Mouse (Mus musculus) urinary bladder, postnatal 36 days (tissue): ENCODE results near the gene Pfdn5.
"Not testable (repeated sequence)": the region's sequence is repeated elsewhere in the genome, so short reads cannot be mapped to it uniquely, and the experiment has no call there.

Source experiments
- DNase-seq, 2 experiments: peaks; one replicate each; pipeline ENCODE4 v3.0.0; 2022; ENCODE audit warnings: low spot score in 2 of 2, mixed read lengths in 1 of 2

The Pfdn5 gene

DNA sequence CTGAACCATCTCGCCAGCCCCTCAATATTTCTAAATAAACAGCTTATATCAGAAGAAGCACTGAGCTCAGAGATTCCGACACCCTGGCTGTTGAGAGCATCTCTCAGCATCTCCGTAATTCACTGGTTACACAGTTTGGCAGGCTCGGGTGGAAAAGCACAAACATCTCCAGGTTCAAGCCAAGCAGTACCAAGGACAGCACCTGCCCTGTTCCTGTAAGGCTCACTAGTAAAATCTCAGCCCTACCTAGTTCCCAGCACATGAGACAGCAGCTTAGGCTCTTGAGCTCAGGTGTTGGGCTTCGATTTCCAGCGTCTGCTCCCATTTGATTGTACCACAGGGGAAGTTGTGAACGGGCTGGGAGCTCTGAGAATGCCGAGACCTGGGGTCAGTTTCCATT, 9.3 kb downstream of the Pfdn5 start:
- DNase-seq = no peak

- DNase-seq = not testable (repeated sequence)
Measured at GRCm38 (mm10) chr15:102335925-102336324, 10.0 kb downstream of the Pfdn5 start.

GRCm38 (mm10) chr15:102336946-102337345, 11.0 kb downstream of the Pfdn5 start:
- DNase-seq = no peak

DNA sequence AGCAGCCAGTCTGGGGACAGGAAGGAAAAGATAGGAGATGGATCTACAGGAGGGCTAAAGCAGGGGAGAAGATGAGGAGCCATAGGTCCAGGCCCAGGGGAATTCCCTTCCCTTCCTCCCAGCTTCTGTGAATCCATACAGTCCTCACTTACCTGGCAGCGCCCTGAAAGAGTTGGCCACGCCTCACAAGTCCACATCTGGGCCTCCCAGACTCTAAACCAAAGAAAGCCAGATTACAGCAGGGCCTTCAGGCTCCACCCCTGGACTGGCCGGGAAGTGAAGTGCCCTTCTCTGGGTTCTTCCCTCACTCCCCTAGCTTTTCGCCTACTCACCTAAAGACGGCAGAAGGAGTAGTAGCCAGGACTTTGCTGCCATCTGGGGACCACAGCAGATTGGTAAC, 13.7 kb downstream of the Pfdn5 start:
- no peak for DNase-seq

DNA sequence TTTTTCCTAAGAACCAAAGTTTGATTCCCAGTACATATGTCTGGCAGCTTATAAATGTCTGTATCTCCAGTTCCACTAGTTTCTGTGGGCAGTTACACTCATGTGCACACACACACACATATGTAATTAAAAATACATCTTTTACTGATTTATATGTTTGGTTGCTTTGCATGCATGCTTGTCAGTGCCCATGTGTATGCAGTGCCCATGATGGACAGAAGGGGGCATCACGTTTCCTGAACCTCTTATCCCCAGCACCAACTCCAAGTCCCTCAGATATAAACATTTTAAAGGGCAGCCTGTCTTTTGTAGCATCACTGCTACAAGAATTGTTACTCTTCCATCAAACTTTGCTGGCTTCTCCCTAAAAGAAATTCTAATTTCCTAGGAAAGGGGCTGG, 15.7 kb downstream of the Pfdn5 start:
- DNase-seq = peak in 1 of 2 experiments; percentile 35

DNA sequence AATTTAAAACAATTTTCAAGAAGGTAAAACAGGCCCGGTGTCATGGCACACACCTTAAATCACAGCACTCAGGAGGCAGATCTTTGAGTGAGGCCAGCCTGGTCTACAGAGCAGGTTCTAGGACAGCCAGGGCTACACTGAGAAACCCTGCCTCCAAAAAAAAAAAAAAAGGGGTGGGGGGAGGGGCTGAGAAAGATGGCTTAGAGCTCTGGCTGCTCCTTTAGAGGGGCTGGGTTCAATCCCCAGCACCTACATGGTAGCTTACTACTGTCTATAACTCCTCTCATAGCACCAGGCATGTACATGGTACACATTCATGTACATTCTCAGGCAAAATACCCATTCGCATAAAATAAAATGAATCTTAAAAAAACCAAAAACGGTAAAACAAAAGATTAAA, 18.6 kb downstream of the Pfdn5 start:
- DNase-seq = no peak

- no peak for DNase-seq
Measured at GRCm38 (mm10) chr15:102346444-102346843, 20.5 kb downstream of the Pfdn5 start.

- DNase-seq = peak; percentile 91 to 95
Measured at GRCm38 (mm10) chr15:102350138-102350941, 24.4 kb downstream of the Pfdn5 start, which contains the start of gene Aaas. Aaas (minus strand) TSS chr15:102350771.

DNA sequence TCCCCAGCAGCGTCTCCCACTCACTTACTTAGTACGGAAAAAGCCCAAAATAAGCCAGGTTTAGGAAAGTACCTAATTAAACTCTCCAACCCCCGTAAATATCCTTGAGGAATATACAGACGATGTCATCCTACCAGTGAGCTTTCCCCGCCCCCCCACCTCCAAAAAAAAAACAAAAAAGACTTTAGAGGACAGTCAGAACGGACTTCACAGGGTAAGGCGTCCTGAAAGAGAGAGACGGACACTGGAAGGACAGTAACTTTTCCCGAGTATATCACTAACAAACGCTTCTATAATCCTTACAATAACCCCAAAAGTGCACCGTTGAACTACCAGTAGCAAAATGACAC, 25.0 kb downstream of the Pfdn5 start:
- DNase-seq = no peak

DNA sequence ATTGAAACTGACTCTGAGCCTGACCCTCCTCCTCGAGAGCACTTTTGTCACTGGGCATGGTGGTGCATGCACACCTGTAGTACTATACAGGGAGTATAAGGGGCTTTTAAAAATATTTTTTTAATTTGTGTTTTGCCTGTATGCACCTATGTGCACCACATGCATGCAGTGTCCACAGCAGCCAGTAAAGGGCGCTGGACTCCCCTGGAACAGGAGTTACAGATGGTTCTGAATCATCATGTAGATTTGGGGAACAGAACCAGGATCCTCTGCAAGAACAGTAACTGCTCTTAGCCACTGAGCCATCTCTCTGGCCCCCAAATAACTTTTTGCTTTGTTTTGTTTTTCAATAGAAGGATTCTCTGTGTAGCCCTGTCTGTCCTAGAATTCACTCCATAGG, 26.3 kb downstream of the Pfdn5 start:
- no peak for DNase-seq

DNA sequence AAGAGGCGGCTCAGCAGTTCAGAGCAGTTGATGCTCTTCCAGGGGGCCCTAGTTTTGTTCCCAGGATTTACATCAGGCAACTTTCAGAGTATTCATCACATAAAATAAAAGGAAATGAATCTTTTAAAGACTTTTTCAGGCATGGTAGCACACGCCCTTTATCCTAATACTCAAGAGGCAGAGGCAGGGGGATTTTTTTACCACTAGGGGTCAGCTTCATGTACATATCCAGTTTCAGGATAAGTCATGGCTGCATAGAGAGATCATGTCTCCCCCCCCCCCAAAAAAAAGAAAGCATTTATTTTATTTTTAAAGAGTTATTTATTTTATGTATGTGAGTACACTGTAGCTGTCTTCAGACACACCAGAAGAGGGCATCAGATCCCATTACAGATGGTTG, 28.1 kb downstream of the Pfdn5 start:
- DNase-seq = no peak

DNA sequence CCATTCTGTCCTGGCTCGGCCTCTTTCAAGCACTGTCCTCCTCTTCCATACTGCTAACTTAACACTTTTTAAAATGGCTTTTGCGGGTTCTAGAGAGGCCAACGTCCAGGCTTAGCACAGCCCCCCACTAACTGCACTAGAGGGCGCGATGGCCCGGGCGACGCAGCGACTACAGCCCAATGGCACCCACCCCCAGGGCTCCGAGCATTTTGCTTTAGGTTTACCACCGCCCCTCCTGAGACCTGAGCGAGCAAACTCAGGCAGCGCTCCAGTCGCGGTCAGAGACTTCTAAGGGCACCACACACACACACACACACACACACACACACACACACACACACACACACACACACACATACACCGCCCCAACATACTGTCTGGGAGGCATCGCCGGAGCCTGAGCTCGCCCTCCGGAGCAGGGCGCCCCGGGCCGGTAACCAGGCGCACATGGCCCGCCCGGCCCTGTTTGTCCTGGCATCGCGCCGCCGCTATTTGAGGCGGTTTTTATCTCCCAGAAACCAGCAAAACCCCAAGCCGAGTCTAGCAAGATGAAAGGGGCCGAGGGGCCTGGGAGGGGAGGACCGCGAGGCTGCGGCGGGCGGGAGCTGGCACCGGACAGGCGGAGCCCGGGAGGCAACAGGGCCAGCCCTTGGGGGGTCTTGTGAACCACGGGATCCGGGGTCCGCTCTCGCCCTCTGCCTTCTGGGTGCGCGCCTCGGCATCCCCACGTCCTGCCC, 29.4 kb downstream of the Pfdn5 start:
- DNase-seq = peak in 1 of 2 experiments; percentile 28

DNA sequence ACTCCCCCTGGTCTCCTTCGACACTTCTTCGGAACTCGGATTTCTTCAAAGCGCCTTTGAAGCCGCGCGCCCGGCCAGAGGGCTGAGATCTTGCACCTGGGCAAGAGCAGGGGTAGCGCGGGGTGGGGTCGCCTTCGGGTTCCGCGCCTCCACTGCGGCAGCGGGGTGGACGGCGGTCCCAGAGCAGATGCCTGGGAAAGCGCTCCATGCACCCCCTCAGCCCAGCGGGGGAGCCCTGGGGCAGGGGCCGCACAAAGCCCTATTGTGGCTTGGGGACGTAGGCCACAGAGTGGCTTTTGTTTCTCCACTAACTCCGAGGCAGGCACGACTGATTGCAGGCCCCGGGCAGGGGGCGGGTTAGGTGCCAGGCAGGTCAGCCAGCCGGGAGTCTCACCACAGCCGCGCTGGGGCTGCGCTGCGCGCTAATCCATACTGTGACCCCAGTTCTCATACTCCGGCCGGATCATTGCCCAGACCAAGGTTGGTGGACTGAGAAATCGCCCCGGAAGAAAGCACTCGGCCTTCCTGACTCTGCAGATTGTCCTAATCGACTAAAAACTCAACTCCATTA, 30.0 kb downstream of the Pfdn5 start:
- no peak for DNase-seq

- DNase-seq = no peak
Measured at GRCm38 (mm10) chr15:102356501-102357325, 30.8 kb downstream of the Pfdn5 start.

DNA sequence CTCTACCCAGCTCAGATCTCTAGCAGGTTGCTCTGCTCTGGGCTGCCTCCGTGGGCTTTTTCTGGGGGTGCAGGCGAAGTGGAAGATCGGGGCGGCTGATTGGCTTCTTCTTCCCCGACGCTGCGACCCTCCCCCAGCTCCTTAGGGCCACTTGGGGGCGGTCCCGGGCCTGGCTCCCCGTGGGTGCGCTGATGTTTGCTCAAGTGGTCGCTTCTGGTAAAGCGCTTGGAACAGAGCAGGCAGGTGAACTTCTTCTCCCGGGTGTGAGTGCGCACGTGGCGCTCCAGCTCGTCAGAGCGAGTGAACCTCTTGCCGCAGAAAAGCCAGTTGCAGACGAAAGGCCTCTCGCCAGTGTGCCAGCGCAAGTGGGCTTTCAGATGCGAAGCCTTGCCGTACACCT, 32.2 kb downstream of the Pfdn5 start:
- DNase-seq = no peak

GRCm38 (mm10) chr15:102358834-102359233, 32.9 kb downstream of the Pfdn5 start:
- no peak for DNase-seq

- DNase-seq = no peak
Measured at GRCm38 (mm10) chr15:102362648-102363047, 36.7 kb downstream of the Pfdn5 start.

DNA sequence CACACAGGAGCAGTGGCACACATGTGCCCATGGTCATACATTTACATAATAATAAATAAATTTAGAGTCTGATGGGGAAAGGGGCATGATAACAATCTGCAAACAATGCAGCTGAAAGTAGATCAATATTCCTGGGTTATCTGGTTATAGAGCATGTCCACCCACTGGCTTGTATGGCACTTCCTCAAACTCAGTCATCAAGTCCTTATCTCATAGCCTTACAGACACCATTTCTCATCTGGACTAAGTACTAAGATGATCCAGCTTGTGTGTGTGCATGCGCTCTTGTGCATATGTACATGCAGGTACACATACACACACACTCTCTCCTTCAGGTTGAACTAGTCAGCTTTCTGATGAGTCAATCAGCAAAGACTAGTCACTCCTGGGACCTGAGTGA, 38.8 kb downstream of the Pfdn5 start:
- no peak for DNase-seq

DNA sequence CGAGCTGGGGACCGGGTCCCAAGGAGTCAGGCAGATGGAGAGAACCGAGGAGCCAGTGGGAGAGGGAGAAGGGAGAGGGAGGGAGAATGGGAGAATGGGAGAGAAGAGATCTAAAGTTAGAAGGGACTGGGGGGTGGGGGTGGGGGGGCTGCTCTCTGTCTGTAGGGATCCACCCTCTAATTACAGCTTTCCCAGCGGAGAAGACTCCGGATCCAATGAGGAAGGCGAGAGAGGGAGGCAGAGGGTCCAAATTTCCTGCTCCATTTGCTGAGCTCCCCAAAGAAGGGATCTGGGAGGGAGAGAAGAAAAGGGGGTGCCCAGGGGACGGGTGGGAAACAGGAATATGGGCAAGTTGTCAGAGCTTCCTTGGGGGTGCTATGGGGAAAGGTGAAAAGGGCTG, 40.3 kb downstream of the Pfdn5 start:
- no peak for DNase-seq

DNA sequence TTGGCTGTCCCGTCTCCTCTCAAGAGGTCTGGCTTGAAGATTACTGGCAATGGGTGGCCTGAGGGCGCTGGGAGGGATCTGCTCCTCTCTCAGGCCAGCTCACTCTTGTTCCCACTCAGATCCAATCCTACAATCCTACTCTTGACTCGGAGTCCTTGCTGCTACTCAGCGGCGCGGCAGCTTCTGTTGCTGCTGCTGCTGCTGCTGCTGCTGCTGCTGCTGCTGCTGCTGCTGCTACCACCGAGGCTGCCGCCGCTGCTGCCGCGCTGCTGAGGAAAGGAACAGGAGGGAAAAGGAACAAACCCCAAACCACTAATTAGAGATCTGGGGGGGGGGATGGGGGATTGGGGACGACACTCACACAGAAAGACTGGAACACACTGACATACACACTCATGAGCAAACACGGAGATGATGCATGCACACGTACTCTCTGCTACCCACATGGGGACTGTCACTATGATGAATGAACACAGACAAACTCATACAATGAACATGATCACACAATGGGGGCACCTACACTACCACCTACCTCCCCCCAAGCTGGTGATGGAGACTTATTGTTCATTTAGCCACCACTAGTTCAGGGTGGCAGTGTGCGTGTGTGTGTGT, 40.9 kb downstream of the Pfdn5 start, which contains the start of gene Sp7:
Gene Sp7 (minus strand): TSS at position 450 of the 612 bp plus-strand sequence.
- DNase-seq = no peak

DNA sequence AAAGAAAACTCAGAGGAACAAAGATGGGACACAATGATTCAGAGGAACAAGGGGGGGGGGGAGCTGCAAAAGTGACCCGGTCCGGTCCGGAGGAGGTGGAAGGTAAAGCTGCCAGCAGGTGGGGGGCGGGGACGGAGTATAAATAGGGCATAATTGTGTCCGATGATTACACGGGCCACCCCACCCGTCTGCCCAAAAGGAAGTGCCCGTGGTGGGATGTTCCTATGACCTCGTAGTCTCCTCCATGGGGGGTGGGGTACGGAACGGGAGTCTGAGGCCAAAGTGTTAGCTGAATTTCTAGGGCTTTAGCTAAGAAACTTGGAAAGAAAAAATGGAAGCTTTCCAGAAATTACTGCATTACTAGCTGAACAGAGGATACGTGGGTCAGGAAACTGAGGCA, 44.1 kb downstream of the Pfdn5 start:
- no peak for DNase-seq
